Mouse (Mus musculus): ENCODE measurements at regions not wholly inside any gene's neighbourhood (a gene's known extent, or its start where the extent isn't known, plus 50 kb on each side); places are given as distances from the start of the nearest gene placed in this dataset.

DNA sequence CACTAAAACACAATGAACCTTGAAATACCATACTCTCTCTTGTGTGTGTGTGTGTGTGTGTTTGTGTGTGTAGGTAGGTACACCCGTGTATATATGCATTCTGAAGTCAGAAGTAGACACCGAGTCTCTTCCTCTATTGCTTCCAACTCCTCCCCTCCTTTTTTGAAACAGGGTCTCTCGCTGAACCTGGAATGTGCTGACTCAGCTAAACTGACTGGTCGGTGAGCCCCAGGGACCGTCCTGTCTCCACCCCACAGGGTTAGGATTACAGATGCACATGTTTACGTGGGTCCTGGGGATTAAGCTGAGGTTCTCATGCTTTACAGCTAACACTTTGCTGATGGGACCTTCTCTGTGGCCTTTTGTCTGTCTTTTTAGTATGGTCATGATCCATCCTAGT is 74.8 kb upstream of the Nfil3 start:
- no peak for DNase-seq (ENCODE audit: extremely low spot score in 1 of 2, low spot score in 1 of 2)

DNA sequence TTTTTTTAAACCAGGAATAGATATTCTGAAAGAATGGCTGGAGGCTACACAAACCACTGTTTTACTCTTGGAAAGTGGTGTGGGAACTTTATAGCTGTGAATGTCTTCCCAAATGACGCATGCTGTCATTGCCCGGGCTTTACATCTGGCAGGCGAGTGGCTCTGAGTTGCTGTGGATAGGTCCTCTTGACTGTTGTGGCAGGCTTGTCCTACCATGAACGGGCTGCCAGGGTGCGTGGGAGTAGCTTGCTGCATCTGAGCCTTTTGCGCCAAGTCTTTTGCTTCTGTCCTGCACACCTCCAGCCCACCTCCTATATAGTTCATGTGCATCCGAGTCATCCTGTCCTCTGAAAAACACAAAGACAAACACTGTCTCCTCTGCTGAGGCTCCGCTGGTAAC is 72.3 kb upstream of the Nfil3 start:
- DNase-seq (ENCODE audit: extremely low spot score in 1 of 2, low spot score in 1 of 2) = peak in 1 of 2 experiments; percentile 8

DNA sequence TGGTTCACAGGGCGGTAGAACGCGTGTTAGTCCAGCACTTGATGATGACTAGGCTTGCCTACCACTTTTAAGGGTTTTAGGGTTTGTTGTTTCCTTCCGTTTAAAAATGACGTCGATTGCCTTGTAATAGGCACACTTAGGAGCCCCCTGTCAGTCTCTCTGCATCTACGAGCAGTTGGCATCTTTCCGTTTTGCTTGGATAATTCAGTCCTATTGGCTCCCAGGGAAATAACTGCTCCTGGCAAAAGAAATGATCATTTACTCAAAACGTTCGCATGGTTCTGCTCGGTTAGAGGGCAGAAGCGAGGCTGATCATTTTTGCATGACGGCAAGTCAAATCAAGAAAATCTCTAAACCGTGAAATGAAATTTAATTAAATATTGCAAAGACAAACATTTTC is 71.9 kb upstream of the Nfil3 start:
- DNase-seq (ENCODE audit: extremely low spot score in 1 of 2, low spot score in 1 of 2) = no peak

DNA sequence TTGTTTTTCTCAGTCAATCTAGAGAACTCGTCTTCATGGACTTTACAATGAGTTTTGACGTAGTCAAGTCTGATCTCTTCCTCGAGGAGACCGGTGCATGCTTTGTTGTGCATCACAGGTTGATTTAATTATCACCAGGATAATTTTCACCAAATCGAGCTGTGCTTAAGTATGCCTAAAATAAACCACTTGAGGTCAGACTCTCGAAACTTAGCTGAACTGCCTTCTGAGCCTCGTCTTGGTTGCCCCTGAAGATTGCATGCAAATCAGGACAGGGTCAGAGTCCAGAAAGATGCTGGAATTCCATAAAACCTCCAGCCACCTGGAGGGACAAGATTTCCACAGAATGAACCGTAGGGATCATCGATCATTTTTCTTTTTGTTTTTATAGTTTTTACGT is 71.3 kb upstream of the Nfil3 start:
- no peak for DNase-seq (ENCODE audit: extremely low spot score in 1 of 2, low spot score in 1 of 2)

DNA sequence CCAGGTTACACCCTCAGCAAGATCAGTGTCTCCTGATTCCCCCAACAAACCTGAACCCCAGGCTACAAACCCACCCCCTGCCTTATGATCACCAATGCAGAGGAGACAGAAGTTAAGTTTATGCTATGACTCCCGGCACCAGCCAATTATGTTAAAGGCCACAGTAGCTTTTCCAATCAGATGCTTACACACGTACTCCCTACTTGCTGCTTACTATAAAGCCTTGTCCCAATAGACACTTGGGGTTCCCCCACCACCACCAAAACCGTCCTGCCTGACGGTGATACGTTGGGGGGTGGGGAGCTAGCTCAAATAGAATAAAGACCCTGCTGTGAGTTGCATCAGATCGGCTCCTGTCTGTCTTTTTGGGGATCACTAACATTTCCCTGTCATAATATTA is 70.5 kb upstream of the Nfil3 start:
- DNase-seq (ENCODE audit: extremely low spot score in 1 of 2, low spot score in 1 of 2) = no peak

DNA sequence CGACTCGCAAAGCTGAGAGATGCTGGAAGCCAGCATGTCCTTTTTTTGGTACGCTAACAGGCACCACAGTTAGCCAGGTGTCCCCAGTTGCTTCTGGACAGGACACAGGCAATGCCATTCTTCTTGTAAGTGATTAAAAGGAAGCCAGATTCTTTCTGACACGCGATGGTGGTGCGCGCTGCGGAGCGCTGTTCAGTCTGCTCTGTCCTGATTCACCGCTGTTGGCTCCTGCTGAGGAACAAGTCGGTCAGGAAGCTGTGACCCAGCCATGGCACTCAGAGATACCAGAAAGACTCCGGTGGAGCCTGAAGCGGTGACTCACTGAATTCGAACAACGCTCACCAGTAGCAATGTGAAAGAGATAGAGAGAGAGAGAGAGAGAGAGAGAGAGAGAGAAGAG is 68.3 kb upstream of the Nfil3 start:
- no peak for DNase-seq (ENCODE audit: extremely low spot score in 1 of 2, low spot score in 1 of 2)

DNA sequence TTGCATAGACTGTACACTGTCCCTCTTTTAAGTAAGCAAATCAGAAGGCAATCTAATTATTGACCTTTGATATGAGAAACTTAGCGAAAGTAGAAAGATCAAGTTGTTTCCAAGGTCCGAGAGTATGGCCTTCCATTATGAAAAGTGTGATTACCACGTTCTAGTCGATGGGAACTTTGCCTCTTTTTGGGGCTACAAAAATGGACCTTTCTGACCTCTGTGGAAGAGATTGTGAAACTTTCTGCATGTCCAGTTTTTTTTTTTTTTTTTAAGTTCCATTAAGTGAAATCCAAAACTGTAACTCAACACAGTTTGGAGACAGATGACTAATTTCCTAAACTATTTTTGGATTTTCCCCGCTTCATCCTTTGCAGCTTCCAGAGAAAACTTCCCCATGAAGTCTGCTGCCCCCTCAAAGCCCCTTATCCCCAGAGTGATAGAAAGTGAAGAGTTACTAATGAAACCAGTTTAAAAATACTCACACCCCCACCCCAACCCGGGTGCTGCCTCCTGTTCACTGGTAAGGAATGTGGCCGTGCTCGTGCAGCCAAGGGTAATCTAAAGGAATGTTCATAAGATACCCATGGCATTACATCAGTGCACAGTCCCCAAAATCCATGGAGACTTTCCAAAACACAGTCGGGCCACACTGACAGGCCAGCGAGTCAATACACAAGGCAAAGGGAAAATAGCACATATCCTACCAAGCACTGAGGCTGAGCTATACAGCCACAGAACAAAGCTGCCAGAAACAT is 52.5 kb upstream of the Nfil3 start:
- DNase-seq (ENCODE audit: extremely low spot score in 1 of 2, low spot score in 1 of 2) = no peak

Measured in frontal cortex, adult 2 months (tissue).